Mouse (Mus musculus): ENCODE measurements around the gene Ccdc6. TPM values are rescaled to one million over a fixed set of nuclear protein-coding genes. Genes with fewer than 3 reads are reported as not detected.

The Ccdc6 gene
- polyA plus RNA-seq, 1 experiment from 2014 or later, result 17.5 TPM

GRCm38 (mm10) chr10:70071334-70071733 is 25.6 kb upstream of the Ccdc6 start:
- ATAC-seq (replicated peaks), result no peak
- H3K27me3 ChIP-seq, result no peaks in the 10 kb centered on the region
- H3K27ac ChIP-seq (replicated peaks), result no peak overlapping the region
- H3K4me3 ChIP-seq, result no peak overlapping the region
- no peak overlapping the region for H3K4me2 ChIP-seq (replicated peaks)
- H3K36me3 ChIP-seq, result no peaks in the 10 kb centered on the region
- WGBS, result 88% methylated on average over 4 of the region's 4 CpGs
- H3K4me1 ChIP-seq, result peaks cover 9% of the 10 kb centered on the region
- H3K9ac ChIP-seq (replicated peaks), result no peak overlapping the region
- no peaks in the 10 kb centered on the region for H3K9me3 ChIP-seq

GRCm38 (mm10) chr10:70077452-70077851 is 19.5 kb upstream of the Ccdc6 start:
- 52% methylated on average over 4 of the region's 4 CpGs for WGBS

GRCm38 (mm10) chr10:70080908-70081307 is 16.0 kb upstream of the Ccdc6 start:
- Histone ChIP-seq H3K27me3 (no peaks in the 10 kb centered on the region), H3K27ac (replicated peaks) (no peak overlapping the region), H3K4me2 (replicated peaks) (no peak overlapping the region), H3K4me3 (no peak overlapping the region), H3K9ac (replicated peaks) (no peak overlapping the region), H3K9me3 (no peaks in the 10 kb centered on the region), H3K36me3 (no peaks in the 10 kb centered on the region), H3K4me1 (peaks cover 5% of the 10 kb centered on the region; the same call in 1 of the 2 replicates)
- WGBS, result 61% methylated on average over 8 of the region's 8 CpGs
- ATAC-seq (replicated peaks), result no peak

More at GRCm38 (mm10) chr10:70077452-70077851, 19.5 kb upstream of the Ccdc6 start:
- Histone ChIP-seq H3K4me1 (peaks cover 5% of the 10 kb centered on the region; the same call in 1 of the 2 replicates), H3K9ac (replicated peaks) (no peak overlapping the region), H3K4me3 (no peak overlapping the region), H3K4me2 (replicated peaks) (no peak overlapping the region), H3K36me3 (no peaks in the 10 kb centered on the region), H3K9me3 (no peaks in the 10 kb centered on the region), H3K27ac (replicated peaks) (peak overlapping the region; percentile 36), H3K27me3 (no peaks in the 10 kb centered on the region)
- peak; percentile 69; the same call in 1 of the 2 replicates for ATAC-seq (replicated peaks)

- no peaks in the 10 kb centered on the region for H3K36me3 ChIP-seq
- 71% methylated on average over 19 of the region's 19 CpGs for WGBS
- no peak overlapping the region for H3K4me2 ChIP-seq (replicated peaks)
- no peak for ATAC-seq (replicated peaks)
- H3K9ac ChIP-seq (replicated peaks), result no peak overlapping the region
- no peaks in the 10 kb centered on the region for H3K9me3 ChIP-seq
- peaks cover 5% of the 10 kb centered on the region; the same call in 1 of the 2 replicates for H3K4me1 ChIP-seq
- no peaks in the 10 kb centered on the region for H3K27me3 ChIP-seq
- H3K27ac ChIP-seq (replicated peaks), result no peak overlapping the region
- no peak overlapping the region for H3K4me3 ChIP-seq
These were observed 15.3 kb upstream of the Ccdc6 start for GRCm38 (mm10) chr10:70081564-70082175.

- Histone ChIP-seq H3K4me1 (no peaks in the 10 kb centered on the region), H3K9me3 (no peaks in the 10 kb centered on the region), H3K4me3 (no peak overlapping the region), H3K36me3 (no peaks in the 10 kb centered on the region), H3K9ac (replicated peaks) (no peak overlapping the region), H3K27ac (replicated peaks) (no peak overlapping the region), H3K27me3 (no peaks in the 10 kb centered on the region), H3K4me2 (replicated peaks) (no peak overlapping the region)
- ATAC-seq (replicated peaks), result no peak
- 83% methylated on average over 5 of the region's 5 CpGs for WGBS
These were observed 13.7 kb upstream of the Ccdc6 start for GRCm38 (mm10) chr10:70083241-70083640.

- Histone ChIP-seq H3K9me3 (no peaks in the 10 kb centered on the region), H3K27ac (replicated peaks) (no peak overlapping the region), H3K27me3 (no peaks in the 10 kb centered on the region), H3K4me2 (replicated peaks) (no peak overlapping the region), H3K36me3 (no peaks in the 10 kb centered on the region), H3K4me3 (no peak overlapping the region), H3K9ac (replicated peaks) (no peak overlapping the region), H3K4me1 (no peaks in the 10 kb centered on the region)
- ATAC-seq (replicated peaks), result no peak
- 89% methylated on average over 12 of the region's 12 CpGs for WGBS
These were observed 11.5 kb upstream of the Ccdc6 start for GRCm38 (mm10) chr10:70085256-70085961.

- no peaks in the 10 kb centered on the region for H3K36me3 ChIP-seq
- no peak for ATAC-seq (replicated peaks)
- no peaks in the 10 kb centered on the region for H3K27me3 ChIP-seq
- no peak overlapping the region for H3K9ac ChIP-seq (replicated peaks)
- H3K9me3 ChIP-seq, result no peaks in the 10 kb centered on the region
- 89% methylated on average over 5 of the region's 5 CpGs for WGBS
- H3K4me2 ChIP-seq (replicated peaks), result no peak overlapping the region
- no peak overlapping the region for H3K27ac ChIP-seq (replicated peaks)
- no peak overlapping the region for H3K4me3 ChIP-seq
- H3K4me1 ChIP-seq, result no peaks in the 10 kb centered on the region
These were observed 8.1 kb upstream of the Ccdc6 start for GRCm38 (mm10) chr10:70088788-70089187.

GRCm38 (mm10) chr10:70091876-70092462 is 5.0 kb upstream of the Ccdc6 start:
- Histone ChIP-seq H3K27me3 (no peaks in the 10 kb centered on the region), H3K4me2 (replicated peaks) (no peak overlapping the region), H3K9ac (replicated peaks) (no peak overlapping the region), H3K9me3 (no peaks in the 10 kb centered on the region), H3K4me1 (peaks cover 22% of the 10 kb centered on the region), H3K4me3 (no peak overlapping the region), H3K27ac (replicated peaks) (no peak overlapping the region), H3K36me3 (no peaks in the 10 kb centered on the region)
- no peak for ATAC-seq (replicated peaks)
- WGBS, result 81% methylated on average over 4 of the region's 4 CpGs

GRCm38 (mm10) chr10:70093782-70094181 is 3.1 kb upstream of the Ccdc6 start:
- Histone ChIP-seq H3K27me3 (no peaks in the 10 kb centered on the region), H3K4me3 (no peak overlapping the region), H3K4me2 (replicated peaks) (no peak overlapping the region), H3K9me3 (no peaks in the 10 kb centered on the region), H3K36me3 (no peaks in the 10 kb centered on the region), H3K4me1 (peaks cover 33% of the 10 kb centered on the region), H3K27ac (replicated peaks) (no peak overlapping the region), H3K9ac (replicated peaks) (no peak overlapping the region)
- no peak for ATAC-seq (replicated peaks)
- WGBS, result 71% methylated on average over 1 of the region's 1 CpGs

- WGBS, result under 1% methylated on average over 14 of the region's 14 CpGs
- Histone ChIP-seq H3K4me1 (peaks cover 46% of the 10 kb centered on the region), H3K9ac (replicated peaks) (peak overlapping the region; percentile 40), H3K36me3 (no peaks in the 10 kb centered on the region), H3K27ac (replicated peaks) (peak overlapping the region; percentile 3; the same call in 1 of the 2 replicates), H3K4me3 (peak overlapping the region; percentile 49), H3K27me3 (no peaks in the 10 kb centered on the region), H3K9me3 (no peaks in the 10 kb centered on the region), H3K4me2 (replicated peaks) (peak overlapping the region; percentile 83)
- no peak for ATAC-seq (replicated peaks)
These were observed 1.9 kb upstream of the Ccdc6 start for GRCm38 (mm10) chr10:70095031-70095470.

GRCm38 (mm10) chr10:70095506-70096270 is 1.2 kb upstream of the Ccdc6 start:
- Histone ChIP-seq H3K27ac (replicated peaks) (peak overlapping the region; percentile 15; the same call in 1 of the 2 replicates), H3K36me3 (no peaks in the 10 kb centered on the region), H3K27me3 (no peaks in the 10 kb centered on the region), H3K4me3 (peak overlapping the region; percentile 76; the same call in 1 of the 2 replicates), H3K9me3 (no peaks in the 10 kb centered on the region), H3K9ac (replicated peaks) (no peak overlapping the region), H3K4me1 (peaks cover 46% of the 10 kb centered on the region), H3K4me2 (replicated peaks) (peak overlapping the region; percentile 83)
- ATAC-seq (replicated peaks), result no peak
- WGBS, result 18% methylated on average over 13 of the region's 13 CpGs

All from forebrain, embryonic 15.5 days (tissue).